Mouse (Mus musculus) retina, postnatal 1 day (tissue): ENCODE measurements around the gene Mrps18a.

Experiments used
- DNase-seq: peaks from one replicate; pipeline ENCODE4 v3.0.0-alpha.2; 2012

Gene Mrps18a

GRCm38 (mm10) chr17:46152847-46153782 is 42.3 kb downstream of the Mrps18a start, which contains the start of gene Mad2l1bp:
Mad2l1bp (minus strand) TSS chr17:46153553.
- peak; percentile 97 for DNase-seq

GRCm38 (mm10) chr17:46154336-46154735 is 43.5 kb downstream of the Mrps18a start:
- no peak for DNase-seq

- DNase-seq, result no peak
Observed at GRCm38 (mm10) chr17:46156680-46157079, 45.9 kb downstream of the Mrps18a start.

- DNase-seq, result no peak
Observed at GRCm38 (mm10) chr17:46157131-46157530, 46.3 kb downstream of the Mrps18a start.

GRCm38 (mm10) chr17:46159236-46159635 is 48.5 kb downstream of the Mrps18a start:
- no peak for DNase-seq

- peak; percentile 89 for DNase-seq
Observed at GRCm38 (mm10) chr17:46160090-46160662, 49.4 kb downstream of the Mrps18a start.

GRCm38 (mm10) chr17:46160686-46161085 is 49.9 kb downstream of the Mrps18a start, which contains the start of gene Gtpbp2:
Gtpbp2 (plus strand) TSS chr17:46161032.
- peak; percentile 100 for DNase-seq

GRCm38 (mm10) chr17:46161179-46161578 is 50.4 kb downstream of the Mrps18a start:
- DNase-seq, result peak; percentile 73

- no peak for DNase-seq
Observed at GRCm38 (mm10) chr17:46161710-46162109, 50.9 kb downstream of the Mrps18a start.

- no peak for DNase-seq
Observed at GRCm38 (mm10) chr17:46162551-46162950, 51.8 kb downstream of the Mrps18a start.

GRCm38 (mm10) chr17:46162951-46163421 is 52.2 kb downstream of the Mrps18a start:
- DNase-seq, result peak; percentile 30

GRCm38 (mm10) chr17:46164301-46164700 is 53.5 kb downstream of the Mrps18a start:
- no peak for DNase-seq

- DNase-seq, result no peak
Observed at GRCm38 (mm10) chr17:46164791-46165190, 54.0 kb downstream of the Mrps18a start.

- no peak for DNase-seq
Observed at GRCm38 (mm10) chr17:46165460-46165859, 54.7 kb downstream of the Mrps18a start.

GRCm38 (mm10) chr17:46166270-46166669 is 55.5 kb downstream of the Mrps18a start:
- no peak for DNase-seq

- DNase-seq, result peak; percentile 19
Observed at GRCm38 (mm10) chr17:46167014-46167413, 56.2 kb downstream of the Mrps18a start.

- DNase-seq, result no peak
Observed at GRCm38 (mm10) chr17:46168318-46168717, 57.5 kb downstream of the Mrps18a start.

- no peak for DNase-seq
Observed at GRCm38 (mm10) chr17:46168768-46169167, 58.0 kb downstream of the Mrps18a start.

GRCm38 (mm10) chr17:46170538-46170937 is 59.8 kb downstream of the Mrps18a start:
- DNase-seq, result peak; percentile 60
